Mouse (Mus musculus): ENCODE data around the gene Hist1h3e.
"Not testable (repeated sequence)": the region's sequence is repeated elsewhere in the genome, so short reads cannot be mapped to it uniquely, and the experiment has no call there.

- peak; percentile 92 for TF ChIP-seq POLR2A (IDR thresholded peaks at IDR 0.05; ENCODE audit: insufficient read length, low read depth)
- not testable (repeated sequence) for TF ChIP-seq USF1 (IDR thresholded peaks at IDR 0.05; ENCODE audit: low read depth); CEBPB (IDR thresholded peaks at IDR 0.05; ENCODE audit: insufficient read depth, poor library complexity, severe bottlenecking); TCF12 (IDR thresholded peaks at IDR 0.05; ENCODE audit: insufficient read depth, poor library complexity, severe bottlenecking)
- peak; percentile 86 for TF ChIP-seq E2F4 (IDR thresholded peaks at IDR 0.05; ENCODE audit: insufficient read depth)
Measured at GRCm38 (mm10) chr13:23551146-23551834, 10.9 kb downstream of the Hist1h3e start, which contains the start of gene Hist1h4f.
